Mouse (Mus musculus): ENCODE results near the gene Dohh.

Gene Dohh

GRCm38 (mm10) chr10:81387716-81388115, 3.5 kb downstream of the Dohh start:
- DNase-seq = no peak

GRCm38 (mm10) chr10:81388505-81389055, 4.4 kb downstream of the Dohh start, which contains the start of gene Gm48552:
Gene Gm48552, plus strand, starts transcription at chr10:81389005.
- no peak for DNase-seq

GRCm38 (mm10) chr10:81389373-81389772, 5.1 kb downstream of the Dohh start:
- DNase-seq = peak; percentile 66

- peak; percentile 85 for DNase-seq
Measured at GRCm38 (mm10) chr10:81389801-81390677, 5.8 kb downstream of the Dohh start.

GRCm38 (mm10) chr10:81390678-81390965, 6.4 kb downstream of the Dohh start:
- DNase-seq = no peak

GRCm38 (mm10) chr10:81392270-81392669, 8.0 kb downstream of the Dohh start:
- DNase-seq = no peak

GRCm38 (mm10) chr10:81392781-81393185, 8.6 kb downstream of the Dohh start, which contains the start of gene Smim24:
Gene Smim24, plus strand, starts transcription at chr10:81393051.
- peak; percentile 75 for DNase-seq

- DNase-seq = peak; percentile 64
Measured at GRCm38 (mm10) chr10:81393456-81394063, 9.3 kb downstream of the Dohh start.

- peak; percentile 79 for DNase-seq
Measured at GRCm38 (mm10) chr10:81395127-81395526, 10.9 kb downstream of the Dohh start.

GRCm38 (mm10) chr10:81395865-81396264, 11.6 kb downstream of the Dohh start:
- DNase-seq = no peak

- no peak for DNase-seq
Measured at GRCm38 (mm10) chr10:81396749-81397148, 12.5 kb downstream of the Dohh start.

GRCm38 (mm10) chr10:81399296-81399695, 15.1 kb downstream of the Dohh start:
- DNase-seq = no peak

GRCm38 (mm10) chr10:81399798-81400308, 15.6 kb downstream of the Dohh start:
- no peak for DNase-seq

- no peak for DNase-seq
Measured at GRCm38 (mm10) chr10:81400371-81401204, 16.4 kb downstream of the Dohh start.

GRCm38 (mm10) chr10:81401205-81401520, 16.9 kb downstream of the Dohh start:
- no peak for DNase-seq

GRCm38 (mm10) chr10:81401521-81402226, 17.4 kb downstream of the Dohh start:
- peak; percentile 78 for DNase-seq

GRCm38 (mm10) chr10:81402227-81402765, 18.1 kb downstream of the Dohh start:
- DNase-seq = no peak

GRCm38 (mm10) chr10:81403511-81403910, 19.3 kb downstream of the Dohh start:
- DNase-seq = no peak

GRCm38 (mm10) chr10:81404082-81404481, 19.9 kb downstream of the Dohh start:
- no peak for DNase-seq

- no peak for DNase-seq
Measured at GRCm38 (mm10) chr10:81404720-81405119, 20.5 kb downstream of the Dohh start.

GRCm38 (mm10) chr10:81405588-81406201, 21.5 kb downstream of the Dohh start:
- DNase-seq = peak; percentile 74
